Mouse (Mus musculus): ENCODE data around the gene Pemt.

The Pemt gene

DNA sequence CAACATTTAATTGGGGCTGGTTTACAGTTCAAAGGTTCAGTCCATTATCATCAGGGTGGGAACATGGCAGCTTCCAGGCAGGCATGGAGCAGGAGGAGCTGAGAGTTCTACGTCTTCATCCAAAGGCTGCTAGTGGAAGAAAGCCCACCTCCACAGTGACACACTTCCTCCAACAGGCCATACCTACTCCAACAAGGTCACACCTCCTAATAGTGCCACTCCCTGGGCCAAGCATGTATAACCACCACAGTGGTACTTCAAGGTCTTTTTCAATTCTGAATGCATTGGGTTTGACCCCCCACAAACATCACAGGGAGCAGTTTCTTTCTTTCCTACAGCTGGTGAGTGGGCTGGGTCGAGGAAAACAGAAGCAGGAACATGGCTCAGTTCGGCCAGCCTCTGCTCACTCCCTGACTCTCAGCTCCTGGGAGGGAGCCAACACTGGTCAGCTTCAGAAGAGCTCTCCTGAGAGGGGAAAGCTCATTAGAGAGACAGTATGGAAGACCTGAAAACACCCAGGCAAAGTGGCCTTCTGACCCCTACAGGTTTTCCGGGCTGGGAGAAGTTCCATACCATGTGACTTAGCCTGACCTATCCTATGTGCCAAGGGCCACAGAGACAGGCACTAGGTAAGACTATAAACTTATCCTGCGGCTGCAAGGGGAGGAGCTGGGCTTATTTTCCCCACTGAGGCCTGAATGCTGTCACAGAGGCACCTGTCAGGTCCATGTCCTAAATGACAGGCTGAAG, 44.9 kb downstream of the Pemt start:
- DNase-seq (ENCODE audit: low spot score), result no peak

DNA sequence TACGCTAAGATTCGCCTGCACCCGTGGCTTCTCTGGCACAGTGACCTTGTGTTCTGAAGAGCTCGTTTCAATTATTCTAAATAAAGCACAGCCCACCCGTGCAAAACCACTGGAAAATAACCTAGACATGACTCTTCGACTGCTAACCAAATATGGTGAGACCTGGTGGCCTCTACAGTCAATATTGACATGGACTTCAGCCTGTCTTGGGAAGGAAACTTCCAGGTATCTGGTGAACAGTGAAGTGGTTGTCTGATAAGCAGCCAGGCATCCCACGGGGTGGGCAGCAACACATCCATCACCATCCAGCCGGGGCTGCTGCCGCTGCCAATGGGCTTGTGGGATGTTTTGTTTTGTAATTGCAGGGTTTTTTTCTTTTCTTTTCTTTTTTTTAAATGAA, 52.0 kb downstream of the Pemt start:
- DNase-seq (ENCODE audit: low spot score), result no peak

DNA sequence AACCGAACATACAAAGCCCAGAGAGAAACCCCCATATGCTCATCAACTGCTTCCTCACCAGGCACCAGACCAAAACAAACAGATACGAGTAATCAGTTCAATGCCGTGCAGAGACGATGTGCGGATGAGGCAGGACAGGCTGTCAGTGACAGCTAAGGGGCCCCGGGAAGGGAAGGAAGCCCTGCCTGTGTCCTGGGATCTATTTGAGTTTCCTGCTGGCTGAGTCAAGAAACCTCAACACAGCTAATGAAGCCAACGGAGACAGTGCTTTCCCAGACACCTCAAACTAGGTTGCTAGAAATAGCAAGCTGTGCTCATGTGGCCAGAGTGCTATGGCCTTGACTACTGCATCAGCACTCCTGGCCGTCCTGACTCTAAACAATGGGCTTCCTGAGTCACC, 54.9 kb downstream of the Pemt start:
- DNase-seq (ENCODE audit: low spot score), result no peak

DNA sequence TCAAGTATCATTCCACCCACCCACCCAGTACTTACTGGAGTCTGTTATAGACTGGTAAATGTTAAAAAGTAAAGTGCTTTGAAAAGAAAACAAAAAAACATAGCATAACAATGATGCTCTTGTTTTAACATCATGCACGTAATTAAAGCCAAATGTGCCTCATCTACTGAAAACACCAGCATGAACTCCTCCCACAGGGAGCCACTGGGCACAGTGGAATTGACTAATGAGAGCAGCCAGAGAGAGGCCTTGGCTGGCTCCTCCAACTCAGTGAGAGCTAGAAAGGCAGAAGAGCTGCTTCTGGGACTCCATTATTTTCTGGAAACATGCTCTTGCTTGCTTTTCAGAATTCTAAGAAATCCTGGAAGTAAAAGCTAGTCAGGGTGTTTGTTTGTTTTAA, 56.9 kb downstream of the Pemt start:
- DNase-seq (ENCODE audit: low spot score), result peak; percentile 28

GRCm38 (mm10) chr11:59977831-59978230, 68.5 kb downstream of the Pemt start:
- no peak for DNase-seq (ENCODE audit: low spot score)

DNA sequence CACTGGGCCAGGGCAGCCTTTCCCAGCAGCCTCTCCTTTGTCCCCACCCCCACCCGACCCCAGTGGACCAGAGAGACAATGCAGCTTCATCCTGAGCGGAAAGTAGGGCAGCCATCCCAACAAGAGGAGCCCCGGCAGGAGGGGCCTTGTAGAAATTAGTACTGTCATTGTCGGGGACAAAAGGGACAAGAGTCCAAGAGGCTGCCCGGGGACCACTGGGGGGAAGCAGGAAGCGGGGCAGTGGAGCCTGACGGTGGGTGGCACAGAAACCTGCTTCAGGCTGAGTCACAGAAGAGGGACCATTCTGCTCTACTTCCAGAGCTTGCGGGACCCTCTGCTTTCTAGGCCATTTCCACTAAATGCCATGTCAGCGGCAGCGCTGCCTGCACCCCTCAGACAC, 71.0 kb downstream of the Pemt start:
- no peak for DNase-seq (ENCODE audit: low spot score)

GRCm38 (mm10) chr11:59973389-59973788, 72.9 kb downstream of the Pemt start:
- DNase-seq (ENCODE audit: low spot score), result no peak

DNA sequence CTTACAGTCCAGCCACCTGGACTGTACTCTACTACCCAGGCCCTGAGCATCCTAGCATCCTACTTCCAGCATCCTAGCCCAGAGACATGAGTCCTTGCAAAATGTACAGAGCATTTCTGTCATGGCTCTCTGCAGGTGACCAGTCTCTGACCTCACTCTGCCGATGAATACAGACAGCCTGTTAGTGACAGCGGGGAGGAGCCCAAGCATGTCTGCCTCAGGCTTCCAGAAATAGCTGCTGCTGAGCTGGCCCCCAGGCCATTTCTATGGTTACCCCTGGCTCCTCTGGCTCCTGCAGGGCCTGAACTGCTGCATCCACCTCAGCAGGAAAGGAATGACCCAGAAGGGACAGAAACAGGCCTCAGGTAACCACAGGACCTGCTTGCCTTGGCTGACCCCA, 74.6 kb downstream of the Pemt start:
- DNase-seq (ENCODE audit: low spot score), result no peak

GRCm38 (mm10) chr11:59970780-59971179, 75.5 kb downstream of the Pemt start:
- DNase-seq (ENCODE audit: low spot score), result no peak

- DNase-seq (ENCODE audit: low spot score), result no peak
These were observed 78.5 kb downstream of the Pemt start for GRCm38 (mm10) chr11:59967765-59968164.

GRCm38 (mm10) chr11:59966102-59966483, 80.2 kb downstream of the Pemt start:
- no peak for DNase-seq (ENCODE audit: low spot score)

DNA sequence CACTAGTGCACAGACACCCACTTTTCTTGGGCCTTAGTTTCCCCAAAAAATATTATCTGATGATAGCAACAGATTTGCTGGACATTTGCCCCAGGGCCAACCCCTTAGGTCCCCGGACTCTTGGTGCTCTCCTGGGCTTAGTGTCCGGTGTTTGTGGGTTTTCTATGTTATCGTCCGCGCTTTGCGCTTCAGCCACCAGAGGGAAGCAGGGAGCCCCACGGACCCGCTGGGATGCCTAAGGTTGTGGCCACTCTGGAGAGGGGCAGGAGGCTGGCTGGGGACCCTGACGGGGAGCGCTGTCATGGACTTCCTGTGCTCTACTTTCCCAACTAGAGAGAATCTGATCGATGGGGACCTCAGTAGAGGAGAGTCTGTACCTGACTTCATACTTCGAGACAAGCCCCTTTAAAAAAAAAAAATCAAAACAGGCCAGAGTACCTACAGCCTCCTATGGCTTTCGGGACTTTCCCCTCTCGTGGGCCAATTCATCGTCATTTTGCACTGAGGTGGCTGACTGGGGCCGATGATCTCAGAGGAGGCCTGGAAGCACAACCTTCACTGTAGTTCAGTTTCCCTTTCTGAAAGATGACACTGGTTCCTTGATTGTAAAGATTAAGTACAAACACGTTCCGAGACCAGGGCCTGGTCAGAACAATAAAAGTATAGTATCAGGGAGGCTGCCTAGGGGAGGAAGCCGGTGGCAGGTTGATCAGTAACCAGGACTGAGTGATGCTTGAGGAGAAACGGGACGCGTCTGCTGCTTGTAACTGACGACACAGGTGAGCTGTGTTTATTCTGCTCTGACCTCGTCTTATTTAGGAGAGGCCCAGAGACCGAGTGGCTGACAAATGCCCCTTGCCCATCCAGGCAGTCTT, 80.8 kb downstream of the Pemt start:
- peak; percentile 89 for DNase-seq (ENCODE audit: low spot score)

DNA sequence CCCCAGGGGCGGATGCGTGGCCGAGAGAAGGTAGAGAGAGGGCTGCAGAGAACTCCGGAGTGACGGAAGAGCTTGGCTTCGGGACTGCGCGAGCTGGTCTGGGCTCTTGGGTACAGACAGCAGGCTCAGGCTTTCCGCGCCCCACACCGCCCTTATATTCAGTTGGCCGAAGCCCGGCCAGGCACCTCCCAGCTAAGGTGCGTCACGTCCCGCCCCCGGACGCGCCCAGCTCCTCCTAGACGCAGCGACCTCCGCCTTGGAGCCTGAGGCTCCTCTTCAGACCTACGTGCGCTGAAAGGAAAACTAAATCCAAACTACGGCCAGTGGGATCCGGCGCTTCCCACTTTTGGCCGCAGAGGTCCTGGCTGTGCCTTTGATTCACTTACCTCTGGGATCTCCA, 81.5 kb downstream of the Pemt start, which contains the start of gene Rasd1:
Gene Rasd1 (minus strand): TSS at position 127 of the 400 bp plus-strand sequence.
- peak; percentile 82 for DNase-seq (ENCODE audit: low spot score)

GRCm38 (mm10) chr11:59964163-59964758, 82.0 kb downstream of the Pemt start:
- DNase-seq (ENCODE audit: low spot score), result peak; percentile 44

GRCm38 (mm10) chr11:59963364-59964162, 82.7 kb downstream of the Pemt start:
- peak; percentile 50 for DNase-seq (ENCODE audit: low spot score)

DNA sequence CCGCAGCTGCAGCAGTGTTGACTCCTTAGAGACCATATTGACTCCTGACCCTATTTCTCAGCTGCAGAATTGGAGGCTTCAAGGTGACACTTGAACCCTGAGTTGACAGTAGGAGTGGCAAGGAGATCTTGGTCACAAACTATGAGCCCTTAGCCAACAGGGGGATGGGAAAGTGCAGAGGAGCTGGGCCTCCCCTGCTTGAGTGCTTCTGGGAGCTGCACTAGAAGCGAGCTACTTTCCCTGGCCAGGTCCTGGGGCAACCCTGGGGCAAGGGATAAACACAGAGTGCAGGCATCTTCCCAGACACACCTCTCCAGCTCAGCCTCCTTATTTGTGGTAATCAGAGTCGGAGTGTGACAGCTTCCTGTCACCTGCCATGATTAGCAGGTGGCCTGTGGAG, 83.7 kb downstream of the Pemt start:
- no peak for DNase-seq (ENCODE audit: low spot score)

DNA sequence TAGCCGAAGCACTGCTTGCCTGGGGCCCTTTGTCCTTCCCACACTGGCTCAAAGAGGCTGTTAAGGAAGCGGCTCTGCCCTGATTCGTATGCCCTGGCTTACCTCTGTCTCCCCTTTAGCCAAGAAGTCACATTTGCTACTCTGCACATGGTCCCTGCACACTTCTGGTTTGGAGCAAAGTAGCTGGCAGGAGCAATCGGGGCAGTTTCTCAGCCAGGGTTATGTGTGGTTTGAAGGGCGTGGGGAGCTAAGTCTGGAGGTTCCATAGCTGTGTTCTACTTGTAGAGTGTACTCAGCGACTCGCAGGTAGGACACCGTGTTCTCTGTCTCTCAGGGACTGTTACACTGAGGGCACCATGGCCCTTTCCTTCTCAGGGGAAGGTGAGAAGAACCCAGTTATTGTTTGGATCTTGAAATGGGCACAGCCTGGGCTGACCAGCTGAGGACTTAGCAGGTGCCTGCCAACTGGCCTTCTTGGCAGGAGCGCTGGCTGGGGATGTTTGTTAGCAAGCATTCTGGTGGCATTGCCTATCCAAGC, 84.9 kb downstream of the Pemt start:
- no peak for DNase-seq (ENCODE audit: low spot score)

DNA sequence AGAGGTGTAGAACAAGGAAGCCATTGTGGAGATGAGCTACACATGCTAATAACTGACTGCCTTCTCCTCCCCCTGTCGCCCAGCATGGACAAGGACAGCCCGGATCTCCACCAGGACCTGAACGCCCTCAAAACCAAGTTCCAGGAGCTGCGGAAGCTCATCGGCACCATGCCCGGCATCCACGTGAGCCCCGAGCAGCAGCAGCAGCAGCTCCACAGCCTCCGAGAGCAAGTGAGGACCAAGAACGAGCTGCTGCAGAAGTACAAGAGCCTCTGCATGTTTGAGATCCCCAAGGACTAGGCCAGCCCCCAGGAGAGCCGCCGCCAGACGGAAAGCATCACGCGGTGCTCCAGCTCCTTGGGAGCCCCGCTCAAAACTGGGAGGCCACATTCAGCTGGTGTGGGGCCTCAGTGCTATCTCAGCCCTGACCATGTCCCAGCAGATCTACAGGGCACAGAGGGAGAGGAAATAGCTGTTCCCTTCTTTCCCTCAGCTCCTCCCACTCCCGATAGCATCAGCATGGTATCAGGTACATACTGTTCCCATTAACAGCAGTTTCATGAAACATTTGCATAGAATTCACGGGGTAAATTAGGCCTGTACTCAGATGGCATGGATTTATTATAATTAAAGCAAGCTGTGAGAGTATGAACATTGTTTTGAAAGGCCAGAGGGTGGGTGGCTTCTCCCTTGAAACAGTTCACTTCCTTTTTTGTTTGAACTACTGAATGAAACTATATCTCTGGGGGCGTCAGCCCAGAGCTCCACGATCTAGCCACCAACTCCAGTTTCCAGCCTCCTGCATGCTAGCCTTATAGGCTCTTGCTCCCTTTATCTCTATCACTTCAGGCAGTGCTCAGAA, 85.6 kb downstream of the Pemt start:
- DNase-seq (ENCODE audit: low spot score), result peak; percentile 23

- no peak for DNase-seq (ENCODE audit: low spot score)
These were observed 86.8 kb downstream of the Pemt start for GRCm38 (mm10) chr11:59959453-59959852.

- DNase-seq (ENCODE audit: low spot score), result no peak
These were observed 89.5 kb downstream of the Pemt start for GRCm38 (mm10) chr11:59956749-59957148.

DNA sequence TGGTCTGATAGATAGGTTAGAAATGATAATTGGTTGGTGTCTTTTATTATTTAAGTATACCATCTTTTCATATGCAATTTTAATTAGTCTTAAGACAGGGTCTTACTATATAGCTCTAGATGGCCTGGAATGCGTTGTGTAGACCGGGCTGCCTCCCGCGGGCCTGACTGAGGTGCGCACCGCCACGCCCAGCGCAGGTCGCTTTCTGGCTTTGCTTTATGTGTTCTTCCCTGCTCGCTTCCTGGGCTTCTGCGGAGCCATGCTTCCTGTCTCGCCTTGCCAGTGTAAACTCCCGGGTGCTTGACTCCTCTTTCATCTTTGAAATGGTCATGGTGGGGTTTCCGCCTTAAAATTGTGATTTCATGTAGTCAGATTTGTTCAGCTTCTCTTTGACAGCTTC, 93.4 kb downstream of the Pemt start:
- no peak for DNase-seq (ENCODE audit: low spot score)

All from embryo, embryonic 10.5 days (tissue).